Comparison of ENCODE assay signal across 21 mouse cellular contexts in the genomic region with DNA sequence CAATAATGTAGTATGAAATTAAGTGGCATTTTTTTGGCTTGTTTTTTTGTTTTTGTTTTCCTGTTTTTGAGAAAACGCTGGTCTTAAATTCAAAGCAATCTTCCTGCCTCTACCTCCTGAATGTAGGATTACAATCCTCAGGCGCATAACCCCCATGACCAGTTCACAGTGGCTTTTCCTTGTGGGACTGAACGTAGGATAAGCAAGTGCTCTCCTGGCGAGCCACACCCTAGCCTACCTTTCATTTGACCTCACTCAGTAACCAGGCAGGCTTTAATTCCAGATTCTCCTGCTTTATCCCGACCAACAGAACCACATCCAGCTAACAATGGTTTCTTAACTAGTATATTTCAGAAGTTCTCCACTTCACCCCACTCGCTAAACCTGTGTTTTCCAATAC. TPM values are rescaled to one million over a fixed set of nuclear protein-coding genes. Genes with fewer than 3 reads are reported as not detected.
A peak's percentile ranks its signal among the peaks of the same experiment; 100 is the strongest.
DNase-seq lines count a peak whose midpoint lies in the region; ATAC-seq and TF ChIP-seq lines count a peak whose summit lies in the region.
"Had no signal": no experiment of that assay in that cellular context is flagged by ENCODE, and none has a peak within 500 bp of the region (broad histone marks: within the 10 kb centered on the region; RNA-seq: fewer than 3 reads in every experiment).

No protein-coding gene starts in this region.

- no peak for DNase-seq in gastrocnemius, adult 2 months
- no peak for DNase-seq in gastrocnemius, adult 8-10 months (ENCODE audit: low spot score in 2 of 2)
- no peak for DNase-seq in lung, postnatal 25 days (ENCODE audit: low spot score)
- DNase-seq in urinary bladder, adult 18-20 months (ENCODE audit: low spot score in 2 of 2): no peak
- DNase-seq: cerebellum, adult 11 months; cerebellum, postnatal 25 days; forebrain, postnatal 0 days; right cerebral cortex, postnatal 25 days had no signal

- no peak overlapping the region for H3K4me3 ChIP-seq in gastrocnemius, adult 2 months
- no peak overlapping the region for H3K4me3 ChIP-seq in lung, embryonic 16.5 days (ENCODE audit: low read length)
- no peak overlapping the region for H3K4me3 ChIP-seq in liver, embryonic 12.5 days
- no peak overlapping the region for H3K4me3 ChIP-seq in small intestine, adult 2 months (ENCODE audit: low read depth, low read length)
- no peak overlapping the region for H3K4me3 ChIP-seq in kidney, embryonic 16.5 days (ENCODE audit: low read length)
- H3K4me3 ChIP-seq: embryonic facial prominence, embryonic 15.5 days; forebrain, embryonic 10.5 days; heart, embryonic 15.5 days; hindbrain, embryonic 10.5 days; left cerebral cortex, adult 2 months; stomach, embryonic 15.5 days had no signal

- TF ChIP-seq CTCF in gastrocnemius, adult 2 months (IDR thresholded peaks at IDR 0.05): no peak
- no peak for TF ChIP-seq CTCF in small intestine, adult 2 months (IDR thresholded peaks at IDR 0.05; ENCODE audit: extremely low read depth, insufficient read length, insufficient replicate concordance, low read depth, low read length)

- H3K27ac ChIP-seq in gastrocnemius, adult 2 months: peak overlapping the region; percentile 49
- H3K27ac ChIP-seq in lung, embryonic 16.5 days (ENCODE audit: low read length): peak overlapping the region; percentile 82
- H3K27ac ChIP-seq in liver, embryonic 12.5 days: peak overlapping the region; percentile 68
- H3K27ac ChIP-seq in small intestine, adult 2 months (ENCODE audit: insufficient read depth, low read depth, low read length): peak overlapping the region; percentile 7
- H3K27ac ChIP-seq in kidney, embryonic 16.5 days (ENCODE audit: low read length): no peak overlapping the region
- H3K27ac ChIP-seq: embryonic facial prominence, embryonic 15.5 days; forebrain, embryonic 10.5 days; heart, embryonic 15.5 days; hindbrain, embryonic 10.5 days; hindbrain, postnatal 0 days; left cerebral cortex, adult 2 months; stomach, embryonic 15.5 days had no signal

- intact Hi-C loops in gastrocnemius, adult 2 months (cut with DNase I): no loop called here

- no peaks in the 10 kb centered on the region for H3K9me3 ChIP-seq in lung, embryonic 16.5 days (ENCODE audit: control insufficient read depth, low read length)
- no peaks in the 10 kb centered on the region for H3K9me3 ChIP-seq in liver, embryonic 12.5 days (replicated peaks)
- no peaks in the 10 kb centered on the region for H3K9me3 ChIP-seq in kidney, embryonic 16.5 days (ENCODE audit: low read length)
- H3K9me3 ChIP-seq: embryonic facial prominence, embryonic 15.5 days; forebrain, embryonic 10.5 days; heart, embryonic 15.5 days; hindbrain, embryonic 10.5 days; stomach, embryonic 15.5 days had no signal

- no peak overlapping the region for H3K4me2 ChIP-seq in lung, embryonic 16.5 days (ENCODE audit: low read depth, low read length)
- no peak overlapping the region for H3K4me2 ChIP-seq in liver, embryonic 12.5 days
- no peak overlapping the region for H3K4me2 ChIP-seq in kidney, embryonic 16.5 days (replicated peaks; ENCODE audit: low read depth, low read length)
- H3K4me2 ChIP-seq: embryonic facial prominence, embryonic 15.5 days; heart, embryonic 15.5 days; midbrain, embryonic 11.5 days; stomach, embryonic 15.5 days had no signal

- H3K9ac ChIP-seq in lung, embryonic 16.5 days (ENCODE audit: low read length): no peak overlapping the region
- no peak overlapping the region for H3K9ac ChIP-seq in liver, embryonic 12.5 days
- H3K9ac ChIP-seq in kidney, embryonic 16.5 days (replicated peaks; ENCODE audit: low read length): no peak overlapping the region
- H3K9ac ChIP-seq: embryonic facial prominence, embryonic 15.5 days; forebrain, postnatal 0 days; heart, embryonic 15.5 days; stomach, embryonic 15.5 days had no signal

- 80% methylated on average over 6 of the region's 6 CpGs for WGBS in lung, embryonic 16.5 days
- WGBS in liver, embryonic 12.5 days (ENCODE audit: insufficient replicate concordance): 72% methylated on average over 6 of the region's 6 CpGs
- WGBS in small intestine, adult 2 months: 43% methylated on average over 6 of the region's 6 CpGs
- 82% methylated on average over 6 of the region's 6 CpGs for WGBS in kidney, embryonic 16.5 days

- no peak for TF ChIP-seq POLR2A in small intestine, adult 2 months (IDR thresholded peaks at IDR 0.05; ENCODE audit: low read depth, low read length)

- peaks cover 17% of the 10 kb centered on the region for H3K4me1 ChIP-seq in lung, embryonic 16.5 days (replicated peaks; ENCODE audit: control insufficient read depth, insufficient read depth, low read length)
- peaks cover 34% of the 10 kb centered on the region for H3K4me1 ChIP-seq in liver, embryonic 12.5 days
- peaks cover 19% of the 10 kb centered on the region; the same call in 1 of the 2 replicates for H3K4me1 ChIP-seq in small intestine, adult 2 months (ENCODE audit: control insufficient read depth, insufficient read depth, insufficient read length, low read length)
- no peaks in the 10 kb centered on the region for H3K4me1 ChIP-seq in kidney, embryonic 16.5 days (ENCODE audit: insufficient read depth, low read length)
- H3K4me1 ChIP-seq: embryonic facial prominence, embryonic 15.5 days; forebrain, embryonic 10.5 days; hindbrain, embryonic 10.5 days; stomach, embryonic 15.5 days had no signal

- H3K36me3 ChIP-seq in lung, embryonic 16.5 days (ENCODE audit: control insufficient read depth, insufficient read depth, low read length): no peaks in the 10 kb centered on the region
- no peaks in the 10 kb centered on the region for H3K36me3 ChIP-seq in liver, embryonic 12.5 days
- no peaks in the 10 kb centered on the region for H3K36me3 ChIP-seq in small intestine, adult 2 months (ENCODE audit: control insufficient read depth, insufficient read depth, low read length)
- no peaks in the 10 kb centered on the region for H3K36me3 ChIP-seq in kidney, embryonic 16.5 days (ENCODE audit: insufficient read depth, low read length)
- H3K36me3 ChIP-seq: embryonic facial prominence, embryonic 15.5 days; forebrain, embryonic 10.5 days; heart, embryonic 15.5 days; hindbrain, embryonic 10.5 days; stomach, embryonic 15.5 days had no signal

- no peaks in the 10 kb centered on the region for H3K27me3 ChIP-seq in lung, embryonic 16.5 days (ENCODE audit: control insufficient read depth, insufficient read depth, low read depth, low read length)
- peaks cover 3% of the 10 kb centered on the region; the same call in 1 of the 2 replicates for H3K27me3 ChIP-seq in liver, embryonic 12.5 days (replicated peaks)
- no peaks in the 10 kb centered on the region for H3K27me3 ChIP-seq in small intestine, adult 2 months (ENCODE audit: control insufficient read depth, insufficient read depth, low read length)
- no peaks in the 10 kb centered on the region for H3K27me3 ChIP-seq in kidney, embryonic 16.5 days (ENCODE audit: insufficient read depth, low read length)
- H3K27me3 ChIP-seq: embryonic facial prominence, embryonic 15.5 days; heart, embryonic 15.5 days; Patski; stomach, embryonic 15.5 days had no signal

- no peak for ATAC-seq in lung, embryonic 16.5 days (ENCODE audit: low read depth)
- ATAC-seq in liver, embryonic 12.5 days: no peak
- ATAC-seq in kidney, embryonic 16.5 days (ENCODE audit: low FRiP score, low TSS enrichment): no peak
- ATAC-seq: forebrain, postnatal 0 days; hindbrain, postnatal 0 days; Patski had no signal

RNA-seq across cellular contexts. Expression of gene Plin2, which starts 20.9 kb away (rescaled TPM):
- total RNA-seq in gastrocnemius, adult 2 months (2021): 10 to 100 TPM; 32.4 to 60.2 TPM
- 10 to 100 TPM; 42.1 to 59.5 (median 52.5) TPM for total RNA-seq in gastrocnemius, adult 8-10 months (2022)
- polyA plus RNA-seq in lung, embryonic 16.5 days (2015; fragmentation: Nextera tagmentation; extraction: Ambion mirVana): 152 and 162 TPM in 2 replicates
- 129 and 134 TPM in 2 replicates for polyA plus RNA-seq in liver, embryonic 12.5 days (2016; fragmentation: Nextera tagmentation; extraction: Ambion mirVana)
- polyA plus RNA-seq in small intestine, adult 2 months (2012; rRNA removed): 41.0 and 119 TPM in 2 replicates
- 68.9 and 77.0 TPM in 2 replicates for polyA plus RNA-seq in kidney, embryonic 16.5 days (2015; fragmentation: Nextera tagmentation; extraction: Ambion mirVana)

RNA-seq across cellular contexts. Expression of gene Dennd4c, which starts 57.6 kb away (rescaled TPM):
- 10 to 100 TPM; 27.5 to 28.8 TPM for total RNA-seq in gastrocnemius, adult 2 months (2021)
- 10 to 100 TPM; 28.9 to 36.6 (median 34.0) TPM for total RNA-seq in gastrocnemius, adult 8-10 months (2022)
- polyA plus RNA-seq in lung, embryonic 16.5 days (2015; fragmentation: Nextera tagmentation; extraction: Ambion mirVana): 6.6 and 7.5 TPM in 2 replicates
- polyA plus RNA-seq in liver, embryonic 12.5 days (2016; fragmentation: Nextera tagmentation; extraction: Ambion mirVana): 4.9 and 6.9 TPM in 2 replicates
- 2.4 and 4.4 TPM in 2 replicates for polyA plus RNA-seq in small intestine, adult 2 months (2012; rRNA removed)
- polyA plus RNA-seq in kidney, embryonic 16.5 days (2015; fragmentation: Nextera tagmentation; extraction: Ambion mirVana): 6.5 and 7.6 TPM in 2 replicates
